Mouse (Mus musculus): Measurements from ENCODE around the gene Plce1. TPM values are rescaled to one million over a fixed set of nuclear protein-coding genes. Genes with fewer than 3 reads are reported as not detected.

Gene Plce1
- polyA plus RNA-seq, 1 experiment from 2014 or later: 6.1 TPM

- no peaks in the 10 kb centered on the region for H3K27me3 ChIP-seq (ENCODE audit: control insufficient read depth, insufficient read depth, low read length)
- no peak overlapping the region for H3K4me3 ChIP-seq (ENCODE audit: low read depth, low read length)
- no peak overlapping the region for H3K9ac ChIP-seq (ENCODE audit: low read depth, low read length)
- no peaks in the 10 kb centered on the region for H3K36me3 ChIP-seq (ENCODE audit: control insufficient read depth, insufficient read depth, low read length)
- no peaks in the 10 kb centered on the region for H3K9me3 ChIP-seq (replicated peaks; ENCODE audit: control insufficient read depth, low read length)
- H3K27ac ChIP-seq (ENCODE audit: low read depth, low read length): no peak overlapping the region
- H3K4me1 ChIP-seq (ENCODE audit: control insufficient read depth, insufficient read depth, low read length): no peaks in the 10 kb centered on the region
- WGBS (ENCODE audit: insufficient replicate concordance): 51% methylated on average over 5 of the region's 5 CpGs
- ATAC-seq (replicated peaks; ENCODE audit: insufficient number of reproducible peaks, low FRiP score, low TSS enrichment): no peak
- H3K4me2 ChIP-seq: no peak overlapping the region
Observed at GRCm38 (mm10) chr19:38601127-38601526, 120.2 kb downstream of the Plce1 start.

GRCm38 (mm10) chr19:38602811-38603210, 121.9 kb downstream of the Plce1 start:
- no peak overlapping the region for H3K4me3 ChIP-seq (ENCODE audit: low read depth, low read length)
- no peaks in the 10 kb centered on the region for H3K27me3 ChIP-seq (ENCODE audit: control insufficient read depth, insufficient read depth, low read length)
- WGBS (ENCODE audit: insufficient replicate concordance): 80% methylated on average over 9 of the region's 9 CpGs
- H3K4me1 ChIP-seq (ENCODE audit: control insufficient read depth, insufficient read depth, low read length): no peaks in the 10 kb centered on the region
- H3K36me3 ChIP-seq (ENCODE audit: control insufficient read depth, insufficient read depth, low read length): no peaks in the 10 kb centered on the region
- H3K9ac ChIP-seq (ENCODE audit: low read depth, low read length): no peak overlapping the region
- H3K9me3 ChIP-seq (replicated peaks; ENCODE audit: control insufficient read depth, low read length): no peaks in the 10 kb centered on the region
- H3K4me2 ChIP-seq: no peak overlapping the region
- no peak overlapping the region for H3K27ac ChIP-seq (ENCODE audit: low read depth, low read length)
- ATAC-seq (replicated peaks; ENCODE audit: insufficient number of reproducible peaks, low FRiP score, low TSS enrichment): no peak

GRCm38 (mm10) chr19:38607236-38607635, 126.3 kb downstream of the Plce1 start:
- Histone ChIP-seq H3K9ac (ENCODE audit: low read depth, low read length) (no peak overlapping the region), H3K9me3 (replicated peaks; ENCODE audit: control insufficient read depth, low read length) (no peaks in the 10 kb centered on the region), H3K4me1 (ENCODE audit: control insufficient read depth, insufficient read depth, low read length) (0 out of 2 replicates have a peak, but pooled peaks cover 3% of the 10 kb centered on the region), H3K27ac (ENCODE audit: low read depth, low read length) (no peak overlapping the region), H3K4me3 (ENCODE audit: low read depth, low read length) (no peak overlapping the region), H3K27me3 (ENCODE audit: control insufficient read depth, insufficient read depth, low read length) (no peaks in the 10 kb centered on the region), H3K4me2 (no peak overlapping the region), H3K36me3 (ENCODE audit: control insufficient read depth, insufficient read depth, low read length) (no peaks in the 10 kb centered on the region)
- WGBS (ENCODE audit: insufficient replicate concordance): 77% methylated on average over 5 of the region's 5 CpGs
- no peak for ATAC-seq (replicated peaks; ENCODE audit: insufficient number of reproducible peaks, low FRiP score, low TSS enrichment)

GRCm38 (mm10) chr19:38608951-38609654, 128.2 kb downstream of the Plce1 start:
- 84% methylated on average over 8 of the region's 8 CpGs for WGBS (ENCODE audit: insufficient replicate concordance)
- Histone ChIP-seq H3K27ac (ENCODE audit: low read depth, low read length) (no peak overlapping the region), H3K36me3 (ENCODE audit: control insufficient read depth, insufficient read depth, low read length) (no peaks in the 10 kb centered on the region), H3K4me2 (no peak overlapping the region), H3K4me3 (ENCODE audit: low read depth, low read length) (no peak overlapping the region), H3K9me3 (replicated peaks; ENCODE audit: control insufficient read depth, low read length) (no peaks in the 10 kb centered on the region), H3K4me1 (ENCODE audit: control insufficient read depth, insufficient read depth, low read length) (0 out of 2 replicates have a peak, but pooled peaks cover 3% of the 10 kb centered on the region), H3K27me3 (ENCODE audit: control insufficient read depth, insufficient read depth, low read length) (no peaks in the 10 kb centered on the region), H3K9ac (ENCODE audit: low read depth, low read length) (no peak overlapping the region)
- no peak for ATAC-seq (replicated peaks; ENCODE audit: insufficient number of reproducible peaks, low FRiP score, low TSS enrichment)

- no peak overlapping the region for H3K9ac ChIP-seq (ENCODE audit: low read depth, low read length)
- no peaks in the 10 kb centered on the region for H3K27me3 ChIP-seq (ENCODE audit: control insufficient read depth, insufficient read depth, low read length)
- no peaks in the 10 kb centered on the region for H3K36me3 ChIP-seq (ENCODE audit: control insufficient read depth, insufficient read depth, low read length)
- ATAC-seq (replicated peaks; ENCODE audit: insufficient number of reproducible peaks, low FRiP score, low TSS enrichment): no peak
- H3K4me3 ChIP-seq (ENCODE audit: low read depth, low read length): no peak overlapping the region
- peaks cover 7% of the 10 kb centered on the region; the same call in 1 of the 2 replicates for H3K4me1 ChIP-seq (ENCODE audit: control insufficient read depth, insufficient read depth, low read length)
- no peaks in the 10 kb centered on the region for H3K9me3 ChIP-seq (replicated peaks; ENCODE audit: control insufficient read depth, low read length)
- no peak overlapping the region for H3K27ac ChIP-seq (ENCODE audit: low read depth, low read length)
- WGBS (ENCODE audit: insufficient replicate concordance): 77% methylated on average over 2 of the region's 2 CpGs
- no peak overlapping the region for H3K4me2 ChIP-seq
Observed at GRCm38 (mm10) chr19:38610291-38610690, 129.4 kb downstream of the Plce1 start.

- Histone ChIP-seq H3K27me3 (ENCODE audit: control insufficient read depth, insufficient read depth, low read length) (no peaks in the 10 kb centered on the region), H3K27ac (ENCODE audit: low read depth, low read length) (no peak overlapping the region), H3K9me3 (replicated peaks; ENCODE audit: control insufficient read depth, low read length) (no peaks in the 10 kb centered on the region), H3K4me1 (ENCODE audit: control insufficient read depth, insufficient read depth, low read length) (peaks cover 9% of the 10 kb centered on the region; the same call in 1 of the 2 replicates), H3K9ac (ENCODE audit: low read depth, low read length) (no peak overlapping the region), H3K4me2 (no peak overlapping the region), H3K4me3 (ENCODE audit: low read depth, low read length) (no peak overlapping the region), H3K36me3 (ENCODE audit: control insufficient read depth, insufficient read depth, low read length) (no peaks in the 10 kb centered on the region)
- 63% methylated on average over 8 of the region's 8 CpGs for WGBS (ENCODE audit: insufficient replicate concordance)
- no peak for ATAC-seq (replicated peaks; ENCODE audit: insufficient number of reproducible peaks, low FRiP score, low TSS enrichment)
Observed at GRCm38 (mm10) chr19:38610809-38611208, 129.9 kb downstream of the Plce1 start.

- Histone ChIP-seq H3K27me3 (ENCODE audit: control insufficient read depth, insufficient read depth, low read length) (no peaks in the 10 kb centered on the region), H3K4me1 (ENCODE audit: control insufficient read depth, insufficient read depth, low read length) (peaks cover 9% of the 10 kb centered on the region; the same call in 1 of the 2 replicates), H3K27ac (ENCODE audit: low read depth, low read length) (no peak overlapping the region), H3K36me3 (ENCODE audit: control insufficient read depth, insufficient read depth, low read length) (no peaks in the 10 kb centered on the region), H3K9me3 (replicated peaks; ENCODE audit: control insufficient read depth, low read length) (0 out of 2 replicates have a peak, but pooled peaks cover 2% of the 10 kb centered on the region), H3K4me3 (ENCODE audit: low read depth, low read length) (no peak overlapping the region), H3K9ac (ENCODE audit: low read depth, low read length) (no peak overlapping the region), H3K4me2 (no peak overlapping the region)
- no peak for ATAC-seq (replicated peaks; ENCODE audit: insufficient number of reproducible peaks, low FRiP score, low TSS enrichment)
- WGBS (ENCODE audit: insufficient replicate concordance): 76% methylated on average over 11 of the region's 11 CpGs
Observed at GRCm38 (mm10) chr19:38614067-38614675, 133.3 kb downstream of the Plce1 start.

GRCm38 (mm10) chr19:38615356-38615755, 134.4 kb downstream of the Plce1 start:
- 48% methylated on average over 6 of the region's 6 CpGs for WGBS (ENCODE audit: insufficient replicate concordance)
- no peak overlapping the region for H3K27ac ChIP-seq (ENCODE audit: low read depth, low read length)

More at GRCm38 (mm10) chr19:38615356-38615755, 134.4 kb downstream of the Plce1 start:
- Histone ChIP-seq H3K27me3 (ENCODE audit: control insufficient read depth, insufficient read depth, low read length) (no peaks in the 10 kb centered on the region), H3K9ac (ENCODE audit: low read depth, low read length) (no peak overlapping the region), H3K9me3 (replicated peaks; ENCODE audit: control insufficient read depth, low read length) (0 out of 2 replicates have a peak, but pooled peaks cover 2% of the 10 kb centered on the region), H3K4me2 (no peak overlapping the region), H3K4me1 (ENCODE audit: control insufficient read depth, insufficient read depth, low read length) (peaks cover 9% of the 10 kb centered on the region; the same call in 1 of the 2 replicates), H3K36me3 (ENCODE audit: control insufficient read depth, insufficient read depth, low read length) (no peaks in the 10 kb centered on the region), H3K4me3 (ENCODE audit: low read depth, low read length) (no peak overlapping the region)
- ATAC-seq (replicated peaks; ENCODE audit: insufficient number of reproducible peaks, low FRiP score, low TSS enrichment): no peak
